ENCODE assay signal across 7 mouse cellular contexts in genomic region chr10:127267318-127267717, GRCm38 (mm10). TPM values are rescaled to one million over a fixed set of nuclear protein-coding genes. Genes with fewer than 3 reads are reported as not detected.
A peak's percentile ranks its signal among the peaks of the same experiment; 100 is the strongest.
DNase-seq lines count a peak whose midpoint lies in the region; ATAC-seq and TF ChIP-seq lines count a peak whose summit lies in the region.

No protein-coding gene starts in this region.

- H3K4me1 ChIP-seq in neural tube, embryonic 11.5 days (ENCODE audit: control insufficient read depth, insufficient read depth, low read length), result peaks cover 16% of the 10 kb centered on the region
- H3K4me1 ChIP-seq in forebrain, embryonic 16.5 days (replicated peaks; ENCODE audit: control insufficient read depth, insufficient read depth, low read length), result peaks cover 22% of the 10 kb centered on the region
- H3K4me1 ChIP-seq in limb, embryonic 14.5 days (ENCODE audit: control insufficient read depth, insufficient read depth, low read length), result peaks cover 10% of the 10 kb centered on the region
- H3K4me1 ChIP-seq in stomach, postnatal 0 days (replicated peaks; ENCODE audit: control insufficient read depth, insufficient read depth), result peaks cover 6% of the 10 kb centered on the region

- H3K9me3 ChIP-seq in neural tube, embryonic 11.5 days (ENCODE audit: control insufficient read depth, low read length), result no peaks in the 10 kb centered on the region
- no peaks in the 10 kb centered on the region for H3K9me3 ChIP-seq in forebrain, embryonic 16.5 days (ENCODE audit: control insufficient read depth, low read length)
- no peaks in the 10 kb centered on the region for H3K9me3 ChIP-seq in limb, embryonic 14.5 days (ENCODE audit: control insufficient read depth, low read length)
- H3K9me3 ChIP-seq in stomach, postnatal 0 days (ENCODE audit: control insufficient read depth, low read length), result no peaks in the 10 kb centered on the region

- peak overlapping the region; percentile 99 for H3K4me3 ChIP-seq in neural tube, embryonic 11.5 days (ENCODE audit: low read depth, low read length)
- H3K4me3 ChIP-seq in forebrain, embryonic 16.5 days (replicated peaks; ENCODE audit: low read length), result peak overlapping the region; percentile 93
- H3K4me3 ChIP-seq in limb, embryonic 14.5 days (replicated peaks; ENCODE audit: low read length), result peak overlapping the region; percentile 98
- H3K4me3 ChIP-seq in stomach, postnatal 0 days (ENCODE audit: low read depth, low read length), result peak overlapping the region; percentile 99

- TF ChIP-seq POLR2A in limb, embryonic 14.5 days (IDR thresholded peaks at IDR 0.05; ENCODE audit: borderline replicate concordance, extremely low read depth, insufficient read depth, insufficient read length), result no peak

- 82% methylated on average over 5 of the region's 5 CpGs for WGBS in neural tube, embryonic 11.5 days
- 70% methylated on average over 5 of the region's 5 CpGs for WGBS in forebrain, embryonic 16.5 days
- WGBS in limb, embryonic 14.5 days, result 68% methylated on average over 5 of the region's 5 CpGs
- WGBS in stomach, postnatal 0 days, result 63% methylated on average over 5 of the region's 5 CpGs

- peak overlapping the region; percentile 94 for H3K4me2 ChIP-seq in neural tube, embryonic 11.5 days (ENCODE audit: low read depth)
- peak overlapping the region; percentile 61 for H3K4me2 ChIP-seq in forebrain, embryonic 16.5 days (ENCODE audit: low read length)
- peak overlapping the region; percentile 92 for H3K4me2 ChIP-seq in limb, embryonic 14.5 days (replicated peaks; ENCODE audit: low read depth, low read length, severe bottlenecking)
- peak overlapping the region; percentile 92 for H3K4me2 ChIP-seq in stomach, postnatal 0 days (replicated peaks; ENCODE audit: low read depth)

- TF ChIP-seq EP300 in stomach, postnatal 0 days (optimal IDR thresholded peaks at IDR 0.05), result no peak

- DNase-seq in neural tube, embryonic 11.5 days (ENCODE audit: low spot score), result no peak
- no peak for DNase-seq in neural tube, embryonic 10.5 days (ENCODE audit: extremely low spot score, low spot score)
- no peak for DNase-seq in limb, embryonic 14.5 days (ENCODE audit: low spot score)
- DNase-seq in stomach, postnatal 0 days (ENCODE audit: low spot score), result no peak
- no peak for DNase-seq in frontal cortex, postnatal 14 days (ENCODE audit: low spot score in 2 of 2)
- DNase-seq in spleen, adult 18-20 months, result no peak

- peak overlapping the region; percentile 99 for H3K9ac ChIP-seq in neural tube, embryonic 11.5 days (ENCODE audit: low read length)
- H3K9ac ChIP-seq in forebrain, embryonic 16.5 days (replicated peaks; ENCODE audit: low read depth, low read length), result peak overlapping the region; percentile 96
- H3K9ac ChIP-seq in limb, embryonic 14.5 days (ENCODE audit: low read depth, low read length, severe bottlenecking), result peak overlapping the region; percentile 97; the same call in 1 of the 2 replicates
- H3K9ac ChIP-seq in stomach, postnatal 0 days (ENCODE audit: low read length), result peak overlapping the region; percentile 100

- H3K27me3 ChIP-seq in neural tube, embryonic 11.5 days (ENCODE audit: control insufficient read depth, insufficient read depth, low read length), result peaks cover 9% of the 10 kb centered on the region
- H3K27me3 ChIP-seq in forebrain, embryonic 16.5 days (replicated peaks; ENCODE audit: control insufficient read depth, insufficient read depth, low read length), result no peaks in the 10 kb centered on the region
- H3K27me3 ChIP-seq in limb, embryonic 14.5 days (ENCODE audit: control insufficient read depth, insufficient read depth, low read length), result no peaks in the 10 kb centered on the region; the same call in 1 of the 2 replicates
- no peaks in the 10 kb centered on the region for H3K27me3 ChIP-seq in stomach, postnatal 0 days (ENCODE audit: control insufficient read depth, insufficient read depth, low read length)

- no peak overlapping the region for H3K27ac ChIP-seq in neural tube, embryonic 11.5 days (ENCODE audit: low read depth, low read length)
- H3K27ac ChIP-seq in forebrain, embryonic 16.5 days (ENCODE audit: low read length), result no peak overlapping the region
- no peak overlapping the region for H3K27ac ChIP-seq in limb, embryonic 14.5 days (replicated peaks; ENCODE audit: low read depth, low read length)
- no peak overlapping the region for H3K27ac ChIP-seq in stomach, postnatal 0 days (replicated peaks)

- no peak for ATAC-seq in neural tube, embryonic 11.5 days (ENCODE audit: insufficient read depth, low FRiP score, low TSS enrichment)
- no peak for ATAC-seq in forebrain, embryonic 16.5 days
- no peak for ATAC-seq in limb, embryonic 14.5 days (ENCODE audit: low FRiP score, low read depth)
- ATAC-seq in stomach, postnatal 0 days (ENCODE audit: low FRiP score, low TSS enrichment), result no peak

- TF ChIP-seq CTCF in stomach, postnatal 0 days (IDR thresholded peaks at IDR 0.05; ENCODE audit: low read depth), result no peak

- H3K36me3 ChIP-seq in neural tube, embryonic 11.5 days (ENCODE audit: control insufficient read depth, insufficient read depth, low read length), result peaks cover 4% of the 10 kb centered on the region; the same call in 1 of the 2 replicates
- no peaks in the 10 kb centered on the region for H3K36me3 ChIP-seq in forebrain, embryonic 16.5 days (ENCODE audit: control insufficient read depth, insufficient read depth)
- peaks cover 39% of the 10 kb centered on the region for H3K36me3 ChIP-seq in limb, embryonic 14.5 days (ENCODE audit: control insufficient read depth, insufficient read depth, low read length)
- no peaks in the 10 kb centered on the region for H3K36me3 ChIP-seq in stomach, postnatal 0 days (ENCODE audit: control insufficient read depth, insufficient read depth, low read length)

RNA-seq across cellular contexts. Expression of gene Dctn2, which starts 1.1 kb away (rescaled TPM):
- 224 and 230 TPM in 2 replicates for polyA plus RNA-seq in neural tube, embryonic 11.5 days (2014; fragmentation: Nextera tagmentation; extraction: Ambion mirVana)
- polyA plus RNA-seq in forebrain, embryonic 16.5 days (2015; fragmentation: Nextera tagmentation; extraction: Ambion mirVana), result 319 and 342 TPM in 2 replicates
- polyA plus RNA-seq in limb, embryonic 14.5 days (2012; rRNA removed), result 221 and 240 TPM in 2 replicates
- 168 and 178 TPM in 2 replicates for polyA plus RNA-seq in limb, embryonic 14.5 days (2014; fragmentation: Nextera tagmentation; extraction: Ambion mirVana)
- 134 and 147 TPM in 2 replicates for polyA plus RNA-seq in stomach, postnatal 0 days (2015; fragmentation: Nextera tagmentation; extraction: Ambion mirVana)

RNA-seq across cellular contexts. Expression of gene Kif5a, which starts 4.2 kb away (rescaled TPM):
- polyA plus RNA-seq in neural tube, embryonic 11.5 days (2014; fragmentation: Nextera tagmentation; extraction: Ambion mirVana), result 43.4 and 51.0 TPM in 2 replicates
- 98.9 and 106 TPM in 2 replicates for polyA plus RNA-seq in forebrain, embryonic 16.5 days (2015; fragmentation: Nextera tagmentation; extraction: Ambion mirVana)
- polyA plus RNA-seq in limb, embryonic 14.5 days (2012; rRNA removed), result 9.4 and 9.7 TPM in 2 replicates
- polyA plus RNA-seq in limb, embryonic 14.5 days (2014; fragmentation: Nextera tagmentation; extraction: Ambion mirVana), result 2.8 and 3.5 TPM in 2 replicates
- polyA plus RNA-seq in stomach, postnatal 0 days (2015; fragmentation: Nextera tagmentation; extraction: Ambion mirVana), result 2.2 and 2.3 TPM in 2 replicates

RNA-seq across cellular contexts. Expression of gene Mbd6, which starts 21.5 kb away (rescaled TPM):
- 17.0 and 17.6 TPM in 2 replicates for polyA plus RNA-seq in neural tube, embryonic 11.5 days (2014; fragmentation: Nextera tagmentation; extraction: Ambion mirVana)
- polyA plus RNA-seq in forebrain, embryonic 16.5 days (2015; fragmentation: Nextera tagmentation; extraction: Ambion mirVana), result 10.2 and 15.3 TPM in 2 replicates
- polyA plus RNA-seq in limb, embryonic 14.5 days (2012; rRNA removed), result 68.1 and 86.6 TPM in 2 replicates
- polyA plus RNA-seq in limb, embryonic 14.5 days (2014; fragmentation: Nextera tagmentation; extraction: Ambion mirVana), result 19.9 and 20.7 TPM in 2 replicates
- 8.5 and 8.9 TPM in 2 replicates for polyA plus RNA-seq in stomach, postnatal 0 days (2015; fragmentation: Nextera tagmentation; extraction: Ambion mirVana)

RNA-seq across cellular contexts. Expression of gene Mars, which starts 44.3 kb away (rescaled TPM):
- polyA plus RNA-seq in neural tube, embryonic 11.5 days (2014; fragmentation: Nextera tagmentation; extraction: Ambion mirVana), result 164 and 166 TPM in 2 replicates
- polyA plus RNA-seq in forebrain, embryonic 16.5 days (2015; fragmentation: Nextera tagmentation; extraction: Ambion mirVana), result 127 and 135 TPM in 2 replicates
- 78.5 and 79.8 TPM in 2 replicates for polyA plus RNA-seq in limb, embryonic 14.5 days (2012; rRNA removed)
- 113 and 114 TPM in 2 replicates for polyA plus RNA-seq in limb, embryonic 14.5 days (2014; fragmentation: Nextera tagmentation; extraction: Ambion mirVana)
- polyA plus RNA-seq in stomach, postnatal 0 days (2015; fragmentation: Nextera tagmentation; extraction: Ambion mirVana), result 66.6 and 70.4 TPM in 2 replicates

RNA-seq across cellular contexts. Expression of gene Arhgap9, which starts 54.4 kb away (rescaled TPM):
- polyA plus RNA-seq in neural tube, embryonic 11.5 days (2014; fragmentation: Nextera tagmentation; extraction: Ambion mirVana), result 1.1 and 1.8 TPM in 2 replicates
- polyA plus RNA-seq in forebrain, embryonic 16.5 days (2015; fragmentation: Nextera tagmentation; extraction: Ambion mirVana), result 0.49 and 1.2 TPM in 2 replicates
- 5.5 and 5.8 TPM in 2 replicates for polyA plus RNA-seq in limb, embryonic 14.5 days (2012; rRNA removed)
- 5.6 and 7.5 TPM in 2 replicates for polyA plus RNA-seq in limb, embryonic 14.5 days (2014; fragmentation: Nextera tagmentation; extraction: Ambion mirVana)
- polyA plus RNA-seq in stomach, postnatal 0 days (2015; fragmentation: Nextera tagmentation; extraction: Ambion mirVana), result 5.2 and 5.7 TPM in 2 replicates
